ENCODE assay signal across 24 mouse cellular contexts in the genomic region with DNA sequence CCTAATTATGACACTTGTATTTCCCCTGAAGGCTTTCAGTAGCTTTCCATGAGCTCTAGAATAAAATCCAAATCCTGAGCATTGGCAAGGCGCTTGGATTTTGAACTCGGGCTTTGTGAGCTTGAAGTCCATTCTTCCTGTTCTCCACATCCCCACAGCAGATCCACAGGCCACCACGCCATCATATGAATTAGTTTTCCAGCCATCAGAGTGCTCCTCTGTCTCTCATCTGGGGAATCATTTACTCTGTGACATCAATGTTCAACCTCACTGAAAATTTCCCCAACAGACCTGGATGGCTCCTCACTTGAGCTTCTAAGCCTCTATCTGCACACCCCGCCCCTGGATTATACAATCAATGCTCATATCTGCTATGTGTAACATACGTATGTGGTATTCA.
DNase-seq lines count a peak whose midpoint lies in the region; ATAC-seq and TF ChIP-seq lines count a peak whose summit lies in the region.
"Had no signal": no experiment of that assay in that cellular context is flagged by ENCODE, and none has a peak within 500 bp of the region (broad histone marks: within the 10 kb centered on the region; RNA-seq: fewer than 3 reads in every experiment).

No protein-coding gene starts in this region.

- peak overlapping the region; percentile 21 for H3K27ac ChIP-seq in heart, adult 2 months
- H3K27ac ChIP-seq in kidney, adult 2 months (ENCODE audit: insufficient read depth, low read depth, low read length): no peak overlapping the region
- H3K27ac ChIP-seq in lung, embryonic 16.5 days (ENCODE audit: low read length): peak overlapping the region; percentile 19
- H3K27ac ChIP-seq: embryonic facial prominence, embryonic 15.5 days; forebrain, embryonic 15.5 days; hindbrain, embryonic 13.5 days; limb, embryonic 15.5 days; liver, embryonic 14.5 days; midbrain, embryonic 13.5 days had no signal

- H3K4me2 ChIP-seq in lung, embryonic 16.5 days (ENCODE audit: low read depth, low read length): no peak overlapping the region
- H3K4me2 ChIP-seq: embryonic facial prominence, embryonic 15.5 days; forebrain, embryonic 15.5 days; hindbrain, embryonic 13.5 days; limb, embryonic 15.5 days; midbrain, embryonic 13.5 days had no signal

- WGBS in heart, adult 2 months: 62% methylated on average over 5 of the region's 5 CpGs
- WGBS in kidney, adult 2 months: 70% methylated on average over 5 of the region's 5 CpGs
- whole genome bisulfite sequencing in lung, embryonic 16.5 days: 78% methylated on average over 5 of the region's 5 CpGs
- 73% methylated on average over 5 of the region's 5 CpGs for WGBS in lung, adult 2 months

- H3K27me3 ChIP-seq in heart, adult 2 months (ENCODE audit: control insufficient read depth, insufficient read depth, low read length): no peaks in the 10 kb centered on the region
- no peaks in the 10 kb centered on the region for H3K27me3 ChIP-seq in kidney, adult 2 months (replicated peaks; ENCODE audit: control insufficient read depth, insufficient read depth, low read length)
- H3K27me3 ChIP-seq in lung, embryonic 16.5 days (ENCODE audit: control insufficient read depth, insufficient read depth, low read depth, low read length): no peaks in the 10 kb centered on the region
- H3K27me3 ChIP-seq: embryonic facial prominence, embryonic 15.5 days; forebrain, embryonic 15.5 days; hindbrain, embryonic 13.5 days; limb, embryonic 15.5 days; midbrain, embryonic 13.5 days had no signal

- no peak for TF ChIP-seq EP300 in heart, adult 2 months (IDR thresholded peaks at IDR 0.05; ENCODE audit: insufficient read depth, low read depth, low read length)

- no peak overlapping the region for H3K9ac ChIP-seq in heart, adult 2 months (ENCODE audit: low read depth, low read length)
- no peak overlapping the region for H3K9ac ChIP-seq in lung, embryonic 16.5 days (ENCODE audit: low read length)
- H3K9ac ChIP-seq: embryonic facial prominence, embryonic 15.5 days; forebrain, embryonic 15.5 days; hindbrain, embryonic 13.5 days; limb, embryonic 15.5 days; liver, embryonic 14.5 days; midbrain, embryonic 13.5 days had no signal

- peaks cover 25% of the 10 kb centered on the region for H3K4me1 ChIP-seq in heart, adult 2 months (ENCODE audit: control insufficient read depth, insufficient read depth, low read length)
- peaks cover 30% of the 10 kb centered on the region for H3K4me1 ChIP-seq in kidney, adult 2 months (ENCODE audit: control insufficient read depth, insufficient read depth, low read length)
- H3K4me1 ChIP-seq in lung, embryonic 16.5 days (replicated peaks; ENCODE audit: control insufficient read depth, insufficient read depth, low read length): peaks cover 83% of the 10 kb centered on the region
- peaks cover 24% of the 10 kb centered on the region for H3K4me1 ChIP-seq in lung, adult 2 months (ENCODE audit: control insufficient read depth, insufficient read depth, low read length)

- no peak for TF ChIP-seq CTCF in heart, adult 2 months (IDR thresholded peaks at IDR 0.05)
- TF ChIP-seq CTCF in kidney, adult 2 months (conservative IDR thresholded peaks at IDR 0.05; ENCODE audit: insufficient read depth, insufficient read length, low read depth, low read length): no peak
- TF ChIP-seq CTCF in lung, adult 2 months (IDR thresholded peaks at IDR 0.05; ENCODE audit: insufficient read depth, low read length): no peak

- H3K9me3 ChIP-seq in lung, embryonic 16.5 days (ENCODE audit: control insufficient read depth, low read length): no peaks in the 10 kb centered on the region
- H3K9me3 ChIP-seq: embryonic facial prominence, embryonic 15.5 days; forebrain, embryonic 15.5 days; hindbrain, embryonic 13.5 days; limb, embryonic 15.5 days; midbrain, embryonic 13.5 days had no signal

- no peak for ATAC-seq in lung, embryonic 16.5 days (ENCODE audit: low read depth)
- ATAC-seq: CD4-positive, CD25-positive, alpha-beta regulatory T cell, adult 4 months; forebrain, embryonic 15.5 days; midbrain, embryonic 13.5 days had no signal

- TF ChIP-seq POLR2A in heart, adult 2 months (IDR thresholded peaks at IDR 0.05; ENCODE audit: insufficient read depth, low read depth, low read length): no peak
- no peak for TF ChIP-seq POLR2A in kidney, adult 2 months (IDR thresholded peaks at IDR 0.05; ENCODE audit: low read depth, low read length)
- TF ChIP-seq POLR2A in lung, adult 2 months (IDR thresholded peaks at IDR 0.05; ENCODE audit: borderline replicate concordance, extremely low read depth, low read depth, low read length): no peak

- intact Hi-C loops in heart, adult 2 months (cut with DNase I): no loop called here

- H3K79me2 ChIP-seq in heart, adult 2 months (replicated peaks; ENCODE audit: control insufficient read depth, insufficient read depth, low read length): peaks cover 8% of the 10 kb centered on the region

- no peak for DNase-seq in heart, adult 2 months
- DNase-seq in heart, adult 9 months (ENCODE audit: low spot score in 2 of 2): no peak
- DNase-seq in kidney, adult 2 months: peak; percentile 67
- DNase-seq in kidney, postnatal 10 days: no peak
- DNase-seq in lung, adult 2 months: no peak
- peak; percentile 39 for DNase-seq in kidney, postnatal 36 days
- DNase-seq: adrenal gland, postnatal 14 days; cerebellum, adult 9-10 months; gastrocnemius, postnatal 14 days; heart, postnatal 36 days; layer of hippocampus, adult 9-11 months; left cerebral cortex, postnatal 4 days; lung, postnatal 14 days; right cerebral cortex, postnatal 14 days; spleen, adult 18-20 months; thymus, postnatal 14 days had no signal

- H3K4me3 ChIP-seq in heart, adult 2 months: no peak overlapping the region
- H3K4me3 ChIP-seq in kidney, adult 2 months (ENCODE audit: insufficient read depth, low read depth, low read length): no peak overlapping the region
- no peak overlapping the region for H3K4me3 ChIP-seq in lung, embryonic 16.5 days (ENCODE audit: low read length)
- no peak overlapping the region for H3K4me3 ChIP-seq in lung, adult 2 months (replicated peaks; ENCODE audit: extremely low read depth, low read depth, low read length)
- H3K4me3 ChIP-seq: embryonic facial prominence, embryonic 15.5 days; forebrain, embryonic 15.5 days; hindbrain, embryonic 13.5 days; limb, embryonic 15.5 days; midbrain, embryonic 13.5 days had no signal

- peaks cover 56% of the 10 kb centered on the region for H3K36me3 ChIP-seq in heart, adult 2 months (ENCODE audit: control insufficient read depth, insufficient read depth, low read length)
- no peaks in the 10 kb centered on the region for H3K36me3 ChIP-seq in kidney, adult 2 months (ENCODE audit: control insufficient read depth, insufficient read depth, low read length)
- H3K36me3 ChIP-seq in lung, embryonic 16.5 days (ENCODE audit: control insufficient read depth, insufficient read depth, low read length): 0 out of 2 replicates have a peak, but pooled peaks cover 2% of the 10 kb centered on the region
- H3K36me3 ChIP-seq: embryonic facial prominence, embryonic 15.5 days; forebrain, embryonic 15.5 days; hindbrain, embryonic 13.5 days; limb, embryonic 15.5 days; midbrain, embryonic 13.5 days had no signal

Comparison
In these comparisons a context has a peak if more than half of its experiments do, and no peak if none do; other contexts are left out.
1. DNase-seq: peak in kidney, adult 2 months (single experiment) and kidney, postnatal 36 days (2 of 2); none in heart, adult 2 months (0 of 2), heart, adult 9 months (0 of 2), kidney, postnatal 10 days (single experiment) and lung, adult 2 months (single experiment).